Mouse (Mus musculus): Measurements from ENCODE around the gene Kdm6b.
A peak's percentile ranks its signal among the peaks of the same experiment; 100 is the strongest.

Kdm6b gene

GRCm38 (mm10) chr11:69413221-69414181 lies at the start of gene Kdm6b:
Gene Kdm6b, minus strand, starts transcription at chr11:69413675.
- peak; percentile 88 for DNase-seq (ENCODE audit: low read depth, low spot score)

- DNase-seq (ENCODE audit: low read depth, low spot score): no peak
Observed at GRCm38 (mm10) chr11:69461568-69461967, 48.1 kb upstream of the Kdm6b start.

- no peak for DNase-seq (ENCODE audit: low read depth, low spot score)
Observed at GRCm38 (mm10) chr11:69459883-69460282, 46.4 kb upstream of the Kdm6b start.

- no peak for DNase-seq (ENCODE audit: low read depth, low spot score)
Observed at GRCm38 (mm10) chr11:69457006-69457579, 43.6 kb upstream of the Kdm6b start.

- peak; percentile 93 for DNase-seq (ENCODE audit: low read depth, low spot score)
Observed at GRCm38 (mm10) chr11:69452114-69452867, 38.8 kb upstream of the Kdm6b start.

- DNase-seq (ENCODE audit: low read depth, low spot score): no peak
Observed at GRCm38 (mm10) chr11:69447299-69447698, 33.8 kb upstream of the Kdm6b start.

- peak; percentile 67 for DNase-seq (ENCODE audit: low read depth, low spot score)
Observed at GRCm38 (mm10) chr11:69443328-69443727, 29.9 kb upstream of the Kdm6b start.

- DNase-seq (ENCODE audit: low read depth, low spot score): peak; percentile 73
Observed at GRCm38 (mm10) chr11:69437291-69437690, 23.8 kb upstream of the Kdm6b start.

- DNase-seq (ENCODE audit: low read depth, low spot score): no peak
Observed at GRCm38 (mm10) chr11:69433189-69433588, 19.7 kb upstream of the Kdm6b start.

- DNase-seq (ENCODE audit: low read depth, low spot score): no peak
Observed at GRCm38 (mm10) chr11:69432640-69432982, 19.1 kb upstream of the Kdm6b start.

GRCm38 (mm10) chr11:69431829-69432639 lies 18.6 kb upstream of the Kdm6b start:
- peak; percentile 85 for DNase-seq (ENCODE audit: low read depth, low spot score)

- no peak for DNase-seq (ENCODE audit: low read depth, low spot score)
Observed at GRCm38 (mm10) chr11:69430631-69431030, 17.2 kb upstream of the Kdm6b start.

GRCm38 (mm10) chr11:69429313-69429712 lies 15.8 kb upstream of the Kdm6b start:
- DNase-seq (ENCODE audit: low read depth, low spot score): no peak

- peak; percentile 93 for DNase-seq (ENCODE audit: low read depth, low spot score)
Observed at GRCm38 (mm10) chr11:69428751-69429150, 15.3 kb upstream of the Kdm6b start.

GRCm38 (mm10) chr11:69426246-69426645 lies 12.8 kb upstream of the Kdm6b start:
- no peak for DNase-seq (ENCODE audit: low read depth, low spot score)

GRCm38 (mm10) chr11:69423885-69424284 lies 10.4 kb upstream of the Kdm6b start:
- no peak for DNase-seq (ENCODE audit: low read depth, low spot score)

GRCm38 (mm10) chr11:69422842-69423241 lies 9.4 kb upstream of the Kdm6b start:
- DNase-seq (ENCODE audit: low read depth, low spot score): no peak

- DNase-seq (ENCODE audit: low read depth, low spot score): no peak
Observed at GRCm38 (mm10) chr11:69421131-69421977, 7.9 kb upstream of the Kdm6b start.

GRCm38 (mm10) chr11:69420554-69421000 lies 7.1 kb upstream of the Kdm6b start:
- DNase-seq (ENCODE audit: low read depth, low spot score): no peak

GRCm38 (mm10) chr11:69419813-69420553 lies 6.5 kb upstream of the Kdm6b start:
- peak; percentile 86 for DNase-seq (ENCODE audit: low read depth, low spot score)

All from ZHBTc4 (cell line).